Mouse (Mus musculus) liver (tissue): Measurements from ENCODE around the gene Irgc1.
A peak's percentile ranks its signal among the peaks of the same experiment; 100 is the strongest.
"Not testable (repeated sequence)": the region's sequence is repeated elsewhere in the genome, so short reads cannot be mapped to it uniquely, and the experiment has no call there.

Experiments used
- DNase-seq: peaks from one replicate; pipeline ENCODE4 v3.0.0-alpha.2; 2020; ENCODE audit warnings: mixed read lengths

The Irgc1 gene

GRCm38 (mm10) chr7:24451855-24452311 is at the start of gene Irgc1:
TSS of gene Irgc1 (minus strand) at chr7:24452297.
- no peak for DNase-seq

GRCm38 (mm10) chr7:24501492-24501891 is 49.4 kb upstream of the Irgc1 start:
- peak; percentile 49 for DNase-seq

- peak; percentile 58 for DNase-seq
Observed at GRCm38 (mm10) chr7:24500929-24501328, 48.8 kb upstream of the Irgc1 start.

- DNase-seq, result peak; percentile 25
Observed at GRCm38 (mm10) chr7:24499856-24500577, 47.9 kb upstream of the Irgc1 start.

- DNase-seq, result no peak
Observed at GRCm38 (mm10) chr7:24488303-24488702, 36.2 kb upstream of the Irgc1 start.

GRCm38 (mm10) chr7:24487403-24487802 is 35.3 kb upstream of the Irgc1 start:
- no peak for DNase-seq

- no peak for DNase-seq
Observed at GRCm38 (mm10) chr7:24486654-24487130, 34.6 kb upstream of the Irgc1 start.

- DNase-seq, result no peak
Observed at GRCm38 (mm10) chr7:24485481-24485880, 33.4 kb upstream of the Irgc1 start.

- DNase-seq, result not testable (repeated sequence)
Observed at GRCm38 (mm10) chr7:24483291-24483690, 31.2 kb upstream of the Irgc1 start.

- DNase-seq, result no peak
Observed at GRCm38 (mm10) chr7:24482208-24483020, 30.3 kb upstream of the Irgc1 start.

GRCm38 (mm10) chr7:24481474-24482207 is 29.5 kb upstream of the Irgc1 start, which contains the start of gene Cadm4:
TSS of gene Cadm4 (plus strand) at chr7:24482023.
- peak; percentile 84 for DNase-seq

- DNase-seq, result no peak
Observed at GRCm38 (mm10) chr7:24480986-24481473, 28.9 kb upstream of the Irgc1 start.

- no peak for DNase-seq
Observed at GRCm38 (mm10) chr7:24480121-24480941, 28.2 kb upstream of the Irgc1 start.

- DNase-seq, result no peak
Observed at GRCm38 (mm10) chr7:24479685-24480084, 27.6 kb upstream of the Irgc1 start.

- DNase-seq, result no peak
Observed at GRCm38 (mm10) chr7:24478911-24479310, 26.8 kb upstream of the Irgc1 start.

GRCm38 (mm10) chr7:24476856-24477255 is 24.8 kb upstream of the Irgc1 start:
- DNase-seq, result no peak

GRCm38 (mm10) chr7:24476338-24476737 is 24.2 kb upstream of the Irgc1 start:
- no peak for DNase-seq

GRCm38 (mm10) chr7:24474811-24475506 is 22.9 kb upstream of the Irgc1 start:
- DNase-seq, result peak; percentile 18

GRCm38 (mm10) chr7:24473913-24474529 is 21.9 kb upstream of the Irgc1 start:
- peak; percentile 65 for DNase-seq

- DNase-seq, result peak; percentile 61
Observed at GRCm38 (mm10) chr7:24472937-24473336, 20.8 kb upstream of the Irgc1 start.

- no peak for DNase-seq
Observed at GRCm38 (mm10) chr7:24472442-24472841, 20.3 kb upstream of the Irgc1 start.
